Mouse (Mus musculus) lung, embryonic 16.5 days (tissue): Measurements from ENCODE around the gene Mdk. TPM values are rescaled to one million over a fixed set of nuclear protein-coding genes. Genes with fewer than 3 reads are reported as not detected.

Source experiments
- ATAC-seq: fragments of 200-750 bp; cut with Nextera tagmentation; 2 replicates; pipeline ENCODE4 v1.8.0; 2017; ENCODE audit warnings: low read depth, mild to moderate bottlenecking, moderate library complexity
- H3K27ac ChIP-seq: fragments of 300-500 bp; sonication (generic); 2 replicates; pipeline ENCODE4 v1.5.1; 2014; ENCODE audit warnings: mild to moderate bottlenecking, control low read depth, low read length
- H3K27me3 ChIP-seq: fragments of 300-500 bp; sonication (generic); 2 replicates; pipeline ENCODE4 v1.6.1; 2014; ENCODE audit warnings: low read depth, low read length, mixed read lengths; ENCODE audit not compliant: control insufficient read depth, insufficient read depth
- H3K36me3 ChIP-seq: fragments of 300-500 bp; sonication (generic); 2 replicates; pipeline ENCODE4 v1.6.1; 2014; ENCODE audit warnings: low read length; ENCODE audit not compliant: control insufficient read depth, insufficient read depth
- H3K4me1 ChIP-seq: fragments of 300-500 bp; sonication (generic); replicated peaks from 2 replicates; pipeline ENCODE4 v1.6.1; 2014; ENCODE audit warnings: low read length, mixed read lengths; ENCODE audit not compliant: control insufficient read depth, insufficient read depth
- H3K4me2 ChIP-seq: fragments of 300-500 bp; sonication (generic); 2 replicates; pipeline ENCODE4 v1.6.1; 2014; ENCODE audit warnings: low read depth, low read length, control low read depth
- H3K4me3 ChIP-seq: fragments of 300-500 bp; sonication (generic); 2 replicates; pipeline ENCODE4 v1.5.1; 2014; ENCODE audit warnings: mild to moderate bottlenecking, low read length, control low read depth
- H3K9ac ChIP-seq: fragments of 300-500 bp; sonication (generic); 2 replicates; pipeline ENCODE4 v1.6.1; 2014; ENCODE audit warnings: low read length, control low read depth
- H3K9me3 ChIP-seq: fragments of 300-500 bp; sonication (generic); 2 replicates; pipeline ENCODE4 v1.6.1; 2016; ENCODE audit warnings: low read length; ENCODE audit not compliant: control insufficient read depth
- WGBS: fragments of 180-500 bp; shearing (Covaris S2); extraction: QIAGEN DNeasy Blood & Tissue Kit; methylation state at CpG from one replicate; pipeline ENCODE4 v1.1.7; 2014; 5-methylcytosine and 5-hydroxymethylcytosine counted together
- microRNA-seq: library from miRNA; unstranded; fragments of <30 nt; microRNA quantifications from one replicate; pipeline ENCODE4, GENCODE M21; 2016
- polyA plus RNA-seq: library from polyadenylated mRNA; unstranded; fragments of >200 nt; fragmentation: Nextera tagmentation; extraction: Ambion mirVana; gene quantifications from 2 replicates; pipeline ENCODE4 v1.2.1, GENCODE M21; 2015

Mdk gene
- polyA plus RNA-seq, 1 experiment from 2014 or later = 776 TPM

- Histone ChIP-seq H3K27me3 (no peaks in the 10 kb centered on the region), H3K27ac (no peak overlapping the region), H3K4me1 (no peaks in the 10 kb centered on the region), H3K9ac (no peak overlapping the region), H3K36me3 (no peaks in the 10 kb centered on the region), H3K9me3 (no peaks in the 10 kb centered on the region), H3K4me2 (no peak overlapping the region), H3K4me3 (no peak overlapping the region)
- whole genome bisulfite sequencing = 89% methylated on average over 3 of the region's 3 CpGs
- ATAC-seq = no peak
Observed at GRCm38 (mm10) chr2:91894716-91895115, 37.4 kb downstream of the Mdk start.

DNA sequence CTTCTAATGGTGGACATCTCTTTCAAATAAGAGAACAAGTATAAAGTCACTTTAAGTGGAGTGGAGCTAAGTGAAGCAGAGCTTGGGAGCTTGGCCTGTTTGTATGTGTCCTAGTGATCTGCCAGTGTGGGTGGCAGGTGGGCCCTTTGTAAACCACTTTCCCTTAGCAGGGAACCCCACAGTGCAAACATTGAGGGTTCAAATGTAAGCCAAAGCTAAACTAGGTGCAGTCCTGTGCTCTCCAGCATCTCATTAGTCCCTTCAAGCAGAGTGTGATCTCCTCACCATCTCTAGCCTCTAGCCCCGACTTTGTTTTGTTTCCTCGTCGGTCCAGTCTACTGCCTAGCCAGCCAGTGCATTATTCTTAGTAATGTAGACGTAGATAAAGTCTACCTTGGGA is 47.5 kb downstream of the Mdk start:
- no peak for ATAC-seq
- Histone ChIP-seq H3K9ac (no peak overlapping the region), H3K4me1 (no peaks in the 10 kb centered on the region), H3K4me3 (no peak overlapping the region), H3K4me2 (no peak overlapping the region), H3K9me3 (no peaks in the 10 kb centered on the region), H3K27me3 (no peaks in the 10 kb centered on the region), H3K27ac (no peak overlapping the region), H3K36me3 (peaks cover 5% of the 10 kb centered on the region)
- WGBS = 67% methylated on average over 4 of the region's 4 CpGs

DNA sequence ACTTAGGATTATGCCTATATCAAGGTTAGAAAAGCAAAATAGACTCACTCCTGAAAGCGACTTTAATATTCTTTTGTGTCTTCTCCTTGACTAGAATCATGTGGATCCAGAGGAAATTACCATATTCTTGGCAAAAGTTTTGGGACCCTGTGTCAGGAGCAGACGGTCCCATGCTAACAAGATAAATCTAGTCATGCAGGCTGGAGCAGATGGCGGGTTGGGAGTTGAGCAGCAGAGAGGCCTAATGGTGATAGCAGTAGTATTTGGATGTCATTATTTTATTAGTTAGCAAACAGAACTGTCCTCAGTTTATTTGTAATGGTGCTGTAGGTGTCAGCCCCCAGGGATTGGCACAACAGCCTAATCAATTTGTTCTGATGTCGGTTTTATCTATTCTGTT is 48.1 kb downstream of the Mdk start:
- Histone ChIP-seq H3K9ac (no peak overlapping the region), H3K4me1 (no peaks in the 10 kb centered on the region), H3K27ac (no peak overlapping the region), H3K4me3 (no peak overlapping the region), H3K27me3 (no peaks in the 10 kb centered on the region), H3K4me2 (no peak overlapping the region), H3K9me3 (no peaks in the 10 kb centered on the region), H3K36me3 (peaks cover 5% of the 10 kb centered on the region)
- WGBS = 57% methylated on average over 4 of the region's 4 CpGs
- no peak for ATAC-seq

Small RNA genes lying within 50 kb of the gene (microRNA-seq; reads per million reads assigned to microRNA genes)
- gene Mir6999 = not detected

Other genes with a start within 250 kb of the Mdk start
- gene Atg13, start 221.7 kb downstream of the Mdk start, polyA plus RNA-seq = 25.3 and 25.9 TPM in 2 replicates
- gene Harbi1, start 221.4 kb downstream of the Mdk start, polyA plus RNA-seq = 16.4 and 19.7 TPM in 2 replicates
- 15.9 and 16.1 TPM in 2 replicates for gene Ambra1, start 202.2 kb downstream of the Mdk start, polyA plus RNA-seq
- 0.10 TPM in 1 of 2 replicates, not detected in the other for gene Chrm4, start 5.0 kb downstream of the Mdk start, polyA plus RNA-seq
- gene Gm9821, start 13.4 kb upstream of the Mdk start, polyA plus RNA-seq = 0.33 and 0.88 TPM in 2 replicates
- gene Dgkz, start 43.6 kb upstream of the Mdk start, polyA plus RNA-seq = 55.9 and 59.7 TPM in 2 replicates
- 13.3 and 15.1 TPM in 2 replicates for gene Creb3l1, start 92.2 kb upstream of the Mdk start, polyA plus RNA-seq
- gene Phf21a, start 160.8 kb upstream of the Mdk start, polyA plus RNA-seq = 25.5 and 31.4 TPM in 2 replicates